Mouse (Mus musculus): ENCODE measurements around the gene Vmn1r215. TPM values are rescaled to one million over a fixed set of nuclear protein-coding genes. Genes with fewer than 3 reads are reported as not detected.
"Not testable (repeated sequence)": the region's sequence is repeated elsewhere in the genome, so short reads cannot be mapped to it uniquely, and the experiment has no call there.

Gene Vmn1r215
- polyA plus RNA-seq, 1 experiment, result not detected

DNA sequence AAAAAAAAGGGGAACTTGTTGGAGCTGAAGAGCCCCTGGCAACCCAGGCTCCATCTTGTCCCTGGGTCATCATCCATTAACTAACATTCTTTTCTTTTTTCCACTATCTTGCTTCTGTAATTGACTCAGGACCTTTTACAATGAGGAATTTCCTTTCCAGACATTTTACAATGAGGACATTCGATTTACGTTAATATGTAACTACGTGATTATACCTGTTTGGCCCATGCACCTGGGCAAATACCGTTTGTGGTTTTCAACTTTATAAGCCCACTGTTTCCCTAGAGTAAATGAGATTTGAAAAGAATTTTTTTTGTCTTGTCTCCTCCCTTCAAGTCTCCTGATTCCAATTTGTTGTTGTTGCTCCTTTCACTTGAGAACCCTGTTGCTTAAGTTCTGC, 26.6 kb downstream of the Vmn1r215 start:
- Histone ChIP-seq H3K27me3 (ENCODE audit: control insufficient read depth, insufficient read depth, low read length, poor library complexity, severe bottlenecking) (no peaks in the 10 kb centered on the region), H3K4me1 (ENCODE audit: control insufficient read depth, insufficient read depth, low read length) (no peaks in the 10 kb centered on the region), H3K9ac (ENCODE audit: low read depth, poor library complexity, severe bottlenecking) (no peak overlapping the region), H3K4me3 (ENCODE audit: low read depth, low read length) (no peak overlapping the region), H3K9me3 (replicated peaks; ENCODE audit: control insufficient read depth, insufficient read depth, low read length, poor library complexity, severe bottlenecking) (no peaks in the 10 kb centered on the region), H3K27ac (ENCODE audit: insufficient read depth, low read length) (no peak overlapping the region), H3K36me3 (ENCODE audit: control insufficient read depth, insufficient read depth, low read length, poor library complexity, severe bottlenecking) (no peaks in the 10 kb centered on the region)
- no peak for TF ChIP-seq POLR2A (IDR thresholded peaks at IDR 0.05; ENCODE audit: insufficient read depth, low read length)
- no peak for TF ChIP-seq EP300 (IDR thresholded peaks at IDR 0.05; ENCODE audit: insufficient read depth, low read depth, low read length)
- TF ChIP-seq CTCF (IDR thresholded peaks at IDR 0.05; ENCODE audit: low read depth, low read length), result no peak

DNA sequence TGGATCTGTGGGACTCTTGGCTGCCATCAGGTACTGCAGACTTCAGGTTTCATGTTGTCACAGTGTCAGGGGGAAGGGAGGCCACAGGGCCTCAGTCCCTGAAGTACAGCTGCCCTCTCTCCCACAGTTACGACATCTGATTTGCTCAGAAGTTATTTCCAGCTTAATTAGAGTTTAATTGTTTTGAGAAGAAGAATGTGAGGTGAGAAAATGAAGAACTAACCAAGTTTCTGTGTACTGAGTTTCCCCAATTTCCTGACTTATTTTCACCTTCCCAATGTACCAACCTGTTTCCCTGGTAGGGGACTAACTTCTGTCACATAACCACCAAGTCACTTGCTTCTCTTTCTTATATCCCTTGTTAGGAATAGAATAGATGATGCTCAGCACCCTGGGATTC, 50.3 kb downstream of the Vmn1r215 start, which contains the start of gene Vmn1r217:
Vmn1r217 (minus strand) TSS at position 101 of the 400 bp plus-strand sequence.
- H3K9ac ChIP-seq (ENCODE audit: low read depth, poor library complexity, severe bottlenecking); H3K9me3 ChIP-seq (replicated peaks; ENCODE audit: control insufficient read depth, insufficient read depth, low read length, poor library complexity, severe bottlenecking); H3K27me3 ChIP-seq (ENCODE audit: control insufficient read depth, insufficient read depth, low read length, poor library complexity, severe bottlenecking); H3K36me3 ChIP-seq (ENCODE audit: control insufficient read depth, insufficient read depth, low read length, poor library complexity, severe bottlenecking); H3K4me1 ChIP-seq (ENCODE audit: control insufficient read depth, insufficient read depth, low read length); H3K27ac ChIP-seq (ENCODE audit: insufficient read depth, low read length); H3K4me3 ChIP-seq (ENCODE audit: low read depth, low read length): not testable (repeated sequence)

GRCm38 (mm10) chr13:23120611-23121010, 52.8 kb downstream of the Vmn1r215 start:
- Histone ChIP-seq H3K4me1 (ENCODE audit: control insufficient read depth, insufficient read depth, low read length) (no peaks in the 10 kb centered on the region), H3K9me3 (replicated peaks; ENCODE audit: control insufficient read depth, insufficient read depth, low read length, poor library complexity, severe bottlenecking) (no peaks in the 10 kb centered on the region), H3K27ac (ENCODE audit: insufficient read depth, low read length) (no peak overlapping the region), H3K9ac (ENCODE audit: low read depth, poor library complexity, severe bottlenecking) (no peak overlapping the region), H3K27me3 (ENCODE audit: control insufficient read depth, insufficient read depth, low read length, poor library complexity, severe bottlenecking) (no peaks in the 10 kb centered on the region), H3K36me3 (ENCODE audit: control insufficient read depth, insufficient read depth, low read length, poor library complexity, severe bottlenecking) (no peaks in the 10 kb centered on the region), H3K4me3 (ENCODE audit: low read depth, low read length) (no peak overlapping the region)
- no peak for TF ChIP-seq POLR2A (IDR thresholded peaks at IDR 0.05; ENCODE audit: insufficient read depth, low read length)
- TF ChIP-seq CTCF (IDR thresholded peaks at IDR 0.05; ENCODE audit: low read depth, low read length), result no peak
- no peak for TF ChIP-seq EP300 (IDR thresholded peaks at IDR 0.05; ENCODE audit: insufficient read depth, low read depth, low read length)

Other genes with a start within 250 kb of the Vmn1r215 start
- gene Vmn1r210, start 236.7 kb upstream of the Vmn1r215 start, polyA plus RNA-seq (2011; ENCODE audit: insufficient read depth, insufficient read length, low read depth, missing spikeins), result not detected in 2 replicates
- gene Vmn1r211, start 210.5 kb upstream of the Vmn1r215 start, polyA plus RNA-seq (2011; ENCODE audit: insufficient read depth, insufficient read length, low read depth, missing spikeins), result not detected in 2 replicates
- gene Vmn1r212, start 183.8 kb upstream of the Vmn1r215 start, polyA plus RNA-seq (2011; ENCODE audit: insufficient read depth, insufficient read length, low read depth, missing spikeins), result not detected in 2 replicates
- gene Vmn1r213, start 60.4 kb upstream of the Vmn1r215 start, polyA plus RNA-seq (2011; ENCODE audit: insufficient read depth, insufficient read length, low read depth, missing spikeins), result not detected in 2 replicates
- gene Vmn1r214, start 37.6 kb upstream of the Vmn1r215 start, polyA plus RNA-seq (2011; ENCODE audit: insufficient read depth, insufficient read length, low read depth, missing spikeins), result not detected in 2 replicates
- not detected in 2 replicates for gene Vmn1r217, start 50.2 kb downstream of the Vmn1r215 start, polyA plus RNA-seq (2011; ENCODE audit: insufficient read depth, insufficient read length, low read depth, missing spikeins)
- 0.11 and 0.12 TPM in 2 replicates for gene Vmn1r218, start 65.1 kb downstream of the Vmn1r215 start, polyA plus RNA-seq (2011; ENCODE audit: insufficient read depth, insufficient read length, low read depth, missing spikeins)
- not detected in 2 replicates for gene Vmn1r219, start 91.3 kb downstream of the Vmn1r215 start, polyA plus RNA-seq (2011; ENCODE audit: insufficient read depth, insufficient read length, low read depth, missing spikeins)
- gene Vmn1r220, start 120.0 kb downstream of the Vmn1r215 start, polyA plus RNA-seq (2011; ENCODE audit: insufficient read depth, insufficient read length, low read depth, missing spikeins), result not detected in 2 replicates
- gene Vmn1r221, start 146.1 kb downstream of the Vmn1r215 start, polyA plus RNA-seq (2011; ENCODE audit: insufficient read depth, insufficient read length, low read depth, missing spikeins), result not detected in 2 replicates
- not detected in 2 replicates for gene Vmn1r222, start 167.9 kb downstream of the Vmn1r215 start, polyA plus RNA-seq (2011; ENCODE audit: insufficient read depth, insufficient read length, low read depth, missing spikeins)
- not detected in 2 replicates for gene Vmn1r223, start 179.1 kb downstream of the Vmn1r215 start, polyA plus RNA-seq (2011; ENCODE audit: insufficient read depth, insufficient read length, low read depth, missing spikeins)